Mouse (Mus musculus) hematopoietic stem cell, adult 5-6 weeks (primary cell): ENCODE results near the gene Ebf1. TPM values are rescaled to one million over a fixed set of nuclear protein-coding genes. Genes with fewer than 3 reads are reported as not detected.

ENCODE experiments used
- ATAC-seq, 2 experiments: fragments of 125-278 bp in 1 of 2; replicated peaks in 1 of 2; 2 replicates each; pipeline ENCODE4 v1.8.0; 2016 to 2017; ENCODE audit warnings: inconsistent platforms in 2 of 2, mild to moderate bottlenecking in 2 of 2, moderate number of reproducible peaks in 2 of 2, low read depth in 1 of 2, moderate TSS enrichment in 1 of 2; ENCODE audit not compliant: low FRiP score in 2 of 2, poor library complexity in 2 of 2, severe bottlenecking in 2 of 2, insufficient read depth in 1 of 2, low TSS enrichment in 1 of 2
- total RNA-seq: library from RNA; stranded (forward); fragments of 172-1452, 232-1000 nt; gene quantifications from 2 replicates; pipeline ENCODE4 v1.2.3, GENCODE M21; 2017

Gene Ebf1
- total RNA-seq, 1 experiment from 2014 or later, result not detected

- ATAC-seq, result no peak
Measured at GRCm38 (mm10) chr11:44954362-44954761, 337.2 kb downstream of the Ebf1 start.

GRCm38 (mm10) chr11:44962746-44963440, 345.8 kb downstream of the Ebf1 start:
- no peak for ATAC-seq

DNA sequence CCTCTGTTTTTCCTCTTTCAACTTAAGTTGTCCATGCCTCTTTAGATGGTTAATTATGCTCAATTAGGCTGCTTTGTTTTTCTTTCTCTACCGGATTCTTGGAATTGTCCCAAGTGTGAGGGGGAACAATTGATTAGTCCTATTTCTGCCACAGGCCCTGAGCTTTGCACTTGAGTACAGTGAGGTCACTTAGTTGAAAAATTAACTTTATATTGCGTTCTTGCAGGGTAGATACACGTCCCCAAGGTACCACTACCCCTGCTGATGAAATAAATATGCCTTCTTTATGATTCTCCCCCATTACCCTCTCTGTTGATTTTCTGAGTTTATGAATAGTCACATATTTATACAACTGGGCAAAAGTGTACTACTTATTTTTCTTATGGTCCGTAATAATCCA, 351.9 kb downstream of the Ebf1 start:
- ATAC-seq, result no peak

DNA sequence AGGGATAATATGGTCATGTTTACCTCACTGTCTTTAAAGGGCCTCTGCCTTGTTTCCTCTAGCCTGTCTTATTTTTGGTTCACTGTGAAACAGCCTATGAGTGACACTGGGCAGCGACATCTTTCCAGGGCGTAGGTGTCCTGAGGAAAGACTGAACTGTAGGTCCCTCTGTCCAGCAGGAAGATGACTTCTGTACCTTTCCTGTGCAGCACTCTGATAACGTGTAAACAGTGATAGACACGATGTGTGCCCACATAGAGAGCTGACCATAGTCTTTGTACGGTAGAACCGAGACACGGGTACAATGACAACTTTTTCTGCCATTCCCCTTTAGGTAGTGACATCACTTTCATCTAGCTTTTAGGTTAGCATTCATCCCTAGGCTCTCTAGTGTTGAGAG, 357.2 kb downstream of the Ebf1 start:
- no peak for ATAC-seq

DNA sequence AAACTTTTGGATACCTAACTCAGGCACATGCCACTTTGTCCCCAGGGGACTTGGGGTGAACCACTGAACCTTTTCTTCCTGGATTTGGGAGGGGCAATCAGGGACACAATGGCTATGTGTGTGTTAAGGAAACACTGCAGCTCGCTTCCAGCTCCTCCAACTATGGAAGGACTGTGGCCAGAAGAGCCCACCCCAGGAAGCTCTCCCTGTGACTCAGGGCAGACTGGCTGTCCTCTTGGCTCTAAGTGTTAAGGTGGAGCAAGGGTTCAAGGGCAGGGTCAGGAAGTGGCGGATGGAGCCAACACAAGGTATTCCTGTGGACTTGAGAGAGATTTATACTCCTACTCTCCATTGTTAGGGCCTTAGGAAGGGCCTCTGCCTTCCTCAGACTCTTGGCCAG, 358.0 kb downstream of the Ebf1 start:
- ATAC-seq, result no peak

- ATAC-seq, result no peak
Measured at GRCm38 (mm10) chr11:44976254-44976802, 359.2 kb downstream of the Ebf1 start.

DNA sequence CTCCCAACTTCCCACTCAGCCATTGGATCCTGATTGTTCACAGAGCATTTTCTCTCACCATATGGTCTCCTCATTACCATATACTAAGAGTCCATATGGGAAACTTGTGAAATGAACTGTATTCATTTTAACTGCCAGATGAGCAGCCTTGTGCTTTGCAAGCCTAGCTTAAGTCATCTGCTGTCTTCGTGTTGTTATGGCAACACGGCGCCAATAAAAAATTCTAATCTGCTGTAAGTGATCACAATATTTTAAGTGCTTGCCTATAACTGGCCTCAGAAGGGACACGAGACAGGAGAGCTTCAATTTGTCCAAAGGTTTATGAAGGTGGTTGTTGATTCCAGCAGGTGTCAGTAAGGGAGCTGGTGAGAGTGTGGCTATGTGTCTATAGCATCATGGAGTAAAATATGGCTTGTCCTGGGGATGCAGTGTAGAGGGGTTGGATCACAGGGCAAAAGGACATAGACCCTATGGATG, 360.8 kb downstream of the Ebf1 start:
- no peak for ATAC-seq

DNA sequence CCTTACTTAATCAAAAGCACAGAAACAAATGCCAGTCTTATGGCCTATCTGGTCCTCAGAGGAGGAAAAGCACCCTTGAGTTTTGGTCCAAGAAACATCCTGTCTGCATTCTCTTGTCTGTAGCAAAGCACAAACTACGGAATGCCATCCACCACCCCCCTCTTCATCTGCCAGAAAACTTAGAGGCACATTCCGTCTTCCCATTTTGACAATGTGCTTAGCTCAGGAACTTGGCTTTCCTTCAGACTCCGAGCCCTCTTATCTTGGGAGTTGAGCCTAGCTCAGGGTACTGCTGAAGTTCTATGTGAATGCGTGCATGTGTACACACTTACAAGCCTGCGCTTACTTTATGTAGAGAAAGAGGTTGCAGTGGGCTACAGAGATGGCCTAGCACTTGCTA, 362.3 kb downstream of the Ebf1 start:
- ATAC-seq, result no peak

GRCm38 (mm10) chr11:44982225-44982624, 365.1 kb downstream of the Ebf1 start:
- no peak for ATAC-seq

DNA sequence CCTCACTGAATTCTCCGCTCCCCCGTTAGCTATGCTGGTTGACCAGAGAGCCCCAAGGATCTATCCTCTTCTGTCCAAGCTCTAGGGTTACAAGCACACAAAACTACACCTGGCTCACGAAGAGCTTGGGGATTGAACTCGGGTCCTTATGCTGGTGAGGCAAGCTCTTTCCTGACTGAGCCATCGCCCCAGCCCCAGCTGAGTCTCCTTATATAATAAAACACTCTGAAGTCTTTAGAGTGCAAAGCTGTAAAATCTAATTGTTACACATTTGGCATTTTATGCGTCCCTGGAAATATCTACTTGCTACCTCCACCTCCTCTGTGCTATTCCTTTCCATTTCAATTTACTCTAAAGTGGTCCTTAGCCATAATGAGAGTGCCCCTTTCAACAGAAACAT, 366.8 kb downstream of the Ebf1 start:
- ATAC-seq, result no peak

DNA sequence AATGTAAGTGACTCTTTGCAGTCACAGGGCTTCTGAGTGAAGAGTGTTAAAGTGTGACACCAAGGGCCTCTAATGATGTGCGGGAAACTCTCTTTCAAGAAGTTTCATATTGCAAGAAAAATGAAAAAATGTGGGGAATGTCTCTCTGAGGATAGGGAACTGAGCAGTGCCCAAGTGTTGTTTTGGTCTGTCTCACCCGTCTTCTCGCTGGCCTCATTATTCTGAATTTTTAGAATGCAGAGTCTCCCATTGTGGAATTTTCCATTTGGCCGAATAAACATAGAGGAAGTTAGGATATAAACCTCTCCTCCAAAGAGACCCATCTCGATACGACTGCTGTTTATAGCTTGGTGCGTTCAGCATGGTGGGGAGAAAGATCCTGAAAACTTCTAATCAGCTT, 367.3 kb downstream of the Ebf1 start:
- ATAC-seq, result no peak

DNA sequence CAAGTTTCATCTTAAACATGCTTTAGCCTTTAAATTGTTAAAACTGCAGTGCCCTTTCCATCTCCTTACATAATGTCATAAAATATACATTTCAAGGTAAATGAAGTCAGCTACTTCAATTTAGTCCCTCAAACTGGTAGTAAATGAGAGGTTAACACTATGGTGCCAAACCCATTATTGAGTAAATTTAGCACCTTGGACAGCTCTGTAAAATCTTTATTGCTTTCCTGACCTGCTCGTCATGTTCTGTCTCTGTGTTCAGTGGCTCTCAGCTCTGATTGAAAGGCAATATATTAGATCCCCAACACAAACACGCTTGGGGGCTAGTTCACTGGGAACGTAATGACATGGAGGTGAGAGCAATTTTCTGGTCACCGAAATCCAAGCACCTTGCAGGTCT, 370.7 kb downstream of the Ebf1 start:
- no peak for ATAC-seq

GRCm38 (mm10) chr11:45002681-45003286, 385.7 kb downstream of the Ebf1 start:
- no peak for ATAC-seq

- no peak for ATAC-seq
Measured at GRCm38 (mm10) chr11:45003716-45004437, 386.8 kb downstream of the Ebf1 start.

DNA sequence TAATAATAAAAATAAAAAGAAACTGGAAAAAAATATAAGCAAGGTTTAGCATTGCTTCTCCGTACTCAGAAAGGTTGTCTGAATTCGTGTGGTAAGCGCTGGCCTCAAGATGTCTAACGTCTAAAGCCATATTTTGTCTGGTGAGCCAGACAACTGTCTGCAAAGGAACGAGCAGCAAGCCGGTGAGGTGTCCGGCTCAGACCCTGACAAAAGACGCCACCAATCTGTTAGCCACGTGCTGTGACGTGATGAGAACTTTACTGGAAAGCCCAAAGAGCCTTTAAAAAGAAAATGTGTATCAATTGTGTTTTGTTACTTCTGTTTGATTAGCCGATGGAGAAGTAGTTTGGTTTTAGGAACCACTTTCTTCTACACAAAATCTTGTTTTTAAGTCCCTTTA, 390.2 kb downstream of the Ebf1 start:
- no peak for ATAC-seq

GRCm38 (mm10) chr11:45008078-45008477, 391.0 kb downstream of the Ebf1 start:
- ATAC-seq, result peak; percentile 80 to 86

GRCm38 (mm10) chr11:45008760-45009159, 391.6 kb downstream of the Ebf1 start:
- ATAC-seq, result no peak

DNA sequence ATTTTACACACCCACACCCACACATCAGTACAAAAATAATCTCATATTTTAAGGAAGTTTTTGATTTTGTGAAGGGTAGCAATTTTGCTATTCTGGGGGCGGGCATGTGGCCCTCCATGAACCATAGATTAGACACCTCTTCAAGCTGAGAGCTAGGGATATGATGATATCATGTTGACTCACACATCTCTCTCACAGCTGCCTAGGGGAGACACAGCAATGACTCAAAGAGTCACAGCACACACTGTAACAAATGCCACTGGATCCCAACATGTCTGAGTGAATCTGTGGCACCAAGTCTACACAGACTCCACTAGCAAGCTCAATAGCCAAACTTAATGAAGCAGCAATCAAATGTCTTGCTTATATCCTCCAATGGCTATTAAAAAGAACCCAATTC, 395.0 kb downstream of the Ebf1 start:
- no peak for ATAC-seq
